Mouse (Mus musculus) ES-Bruce4 (cell line): ENCODE data around the gene Dynlt1f.
"Not testable (repeated sequence)": the region's sequence is repeated elsewhere in the genome, so short reads cannot be mapped to it uniquely, and the experiment has no call there.

Experiments used
- CTCF ChIP-seq: IDR thresholded peaks from one replicate; pipeline ENCODE4 v1.8.1; 2011; ENCODE audit warnings: low read depth, low read length
- EP300 ChIP-seq: IDR thresholded peaks from 2 replicates; pipeline ENCODE4 v1.6.1; 2011; ENCODE audit warnings: low read depth, low read length; ENCODE audit not compliant: insufficient read depth
- POLR2A ChIP-seq: IDR thresholded peaks from one replicate; pipeline ENCODE4 v1.8.1; 2011; ENCODE audit warnings: low read length; ENCODE audit not compliant: insufficient read depth

GRCm38 (mm10) chr17:6640044-6640637 lies 15.6 kb downstream of the Dynlt1f start:
- TF ChIP-seq CTCF, EP300, POLR2A: not testable (repeated sequence)
